In genomic region chr4:88878246-88878645, GRCm38 (mm10) we compare ENCODE assay signal across 14 mouse cellular contexts. TPM values are rescaled to one million over a fixed set of nuclear protein-coding genes. Genes with fewer than 3 reads are reported as not detected.
DNase-seq lines count a peak whose midpoint lies in the region; ATAC-seq lines count a peak whose summit lies in the region.
"Had no signal": no experiment of that assay in that cellular context is flagged by ENCODE, and none has a peak within 500 bp of the region (broad histone marks: within the 10 kb centered on the region; RNA-seq: fewer than 3 reads in every experiment).

No protein-coding gene starts in this region.

- H3K4me2 ChIP-seq in heart, embryonic 13.5 days, result 0 out of 2 replicates have a peak overlapping the region, but pooled peaks have one; percentile 0
- no peak overlapping the region for H3K4me2 ChIP-seq in heart, embryonic 11.5 days
- H3K4me2 ChIP-seq: lung, embryonic 15.5 days; neural tube, embryonic 12.5 days had no signal

- H3K9ac ChIP-seq in heart, embryonic 13.5 days, result no peak overlapping the region
- no peak overlapping the region for H3K9ac ChIP-seq in heart, embryonic 11.5 days (ENCODE audit: low read depth, low read length)
- H3K9ac ChIP-seq: lung, embryonic 15.5 days; neural tube, embryonic 12.5 days had no signal

- H3K4me3 ChIP-seq in heart, embryonic 13.5 days, result no peak overlapping the region
- no peak overlapping the region for H3K4me3 ChIP-seq in heart, embryonic 11.5 days (ENCODE audit: low read depth, low read length)
- peak overlapping the region; percentile 83 for H3K4me3 ChIP-seq in megakaryocyte, embryonic 14.5 days (replicated peaks)
- H3K4me3 ChIP-seq: layer of hippocampus, adult 2 months; lung, embryonic 15.5 days; neural tube, embryonic 12.5 days had no signal

- 31% methylated on average over 10 of the region's 10 CpGs for WGBS in heart, embryonic 13.5 days
- 29% methylated on average over 10 of the region's 10 CpGs for WGBS in heart, embryonic 11.5 days (ENCODE audit: insufficient replicate concordance)

- no peaks in the 10 kb centered on the region for H3K4me1 ChIP-seq in heart, embryonic 13.5 days
- no peaks in the 10 kb centered on the region for H3K4me1 ChIP-seq in heart, embryonic 11.5 days (ENCODE audit: control insufficient read depth, insufficient read depth, low read length)
- peaks cover 71% of the 10 kb centered on the region for H3K4me1 ChIP-seq in megakaryocyte, embryonic 14.5 days
- H3K4me1 ChIP-seq: lung, embryonic 15.5 days; neural tube, embryonic 12.5 days had no signal

- no peak for ATAC-seq in heart, embryonic 13.5 days (ENCODE audit: extremely low read depth, insufficient number of reproducible peaks, low FRiP score, low TSS enrichment)
- no peak for ATAC-seq in heart, embryonic 11.5 days (replicated peaks; ENCODE audit: insufficient number of reproducible peaks, low FRiP score, low TSS enrichment)
- peak; percentile 68 for ATAC-seq in CD4-positive, CD25-positive, alpha-beta regulatory T cell, adult 4 months
- no peak for ATAC-seq in erythroblast, adult 5-6 weeks (replicated peaks; ENCODE audit: low FRiP score, poor library complexity, severe bottlenecking)

- H3K36me3 ChIP-seq in heart, embryonic 13.5 days, result no peaks in the 10 kb centered on the region
- H3K36me3 ChIP-seq in heart, embryonic 11.5 days (ENCODE audit: control insufficient read depth, insufficient read depth, low read length), result no peaks in the 10 kb centered on the region
- no peaks in the 10 kb centered on the region for H3K36me3 ChIP-seq in megakaryocyte, embryonic 14.5 days (replicated peaks; ENCODE audit: low read length)
- H3K36me3 ChIP-seq: lung, embryonic 15.5 days; neural tube, embryonic 12.5 days had no signal

- DNase-seq in kidney, adult 8-10 months, result peak; percentile 25 to 31
- DNase-seq in right cerebral cortex, adult 18-20 months, result no peak
- no peak for DNase-seq in adrenal gland, adult 2 months
- DNase-seq: cerebellum, adult 11-12 months had no signal

- peaks cover 2% of the 10 kb centered on the region; the same call in 1 of the 2 replicates for H3K27me3 ChIP-seq in heart, embryonic 13.5 days (replicated peaks)
- H3K27me3 ChIP-seq in heart, embryonic 11.5 days (ENCODE audit: control insufficient read depth, insufficient read depth, low read length), result no peaks in the 10 kb centered on the region
- no peaks in the 10 kb centered on the region for H3K27me3 ChIP-seq in megakaryocyte, embryonic 14.5 days (replicated peaks)
- H3K27me3 ChIP-seq: lung, embryonic 15.5 days; neural tube, embryonic 12.5 days had no signal

- H3K9me3 ChIP-seq in heart, embryonic 13.5 days, result no peaks in the 10 kb centered on the region
- no peaks in the 10 kb centered on the region for H3K9me3 ChIP-seq in heart, embryonic 11.5 days (replicated peaks; ENCODE audit: control insufficient read depth, low read length)
- H3K9me3 ChIP-seq in megakaryocyte, embryonic 14.5 days, result no peaks in the 10 kb centered on the region
- H3K9me3 ChIP-seq: lung, embryonic 15.5 days; neural tube, embryonic 12.5 days had no signal

- H3K27ac ChIP-seq in heart, embryonic 13.5 days (replicated peaks), result no peak overlapping the region
- no peak overlapping the region for H3K27ac ChIP-seq in heart, embryonic 11.5 days (ENCODE audit: low read depth, low read length)
- H3K27ac ChIP-seq: layer of hippocampus, adult 2 months; lung, embryonic 15.5 days; neural tube, embryonic 12.5 days had no signal

RNA-seq across cellular contexts. Expression of gene Ifne, which starts 1.8 kb away (rescaled TPM):
- polyA plus RNA-seq in heart, embryonic 13.5 days (2015; fragmentation: Nextera tagmentation; extraction: Ambion mirVana), result not detected in 2 replicates
- polyA plus RNA-seq in heart, embryonic 11.5 days (2014; fragmentation: Nextera tagmentation; extraction: Ambion mirVana), result not detected in 2 replicates
- not detected for polyA plus RNA-seq in CD4-positive, CD25-positive, alpha-beta regulatory T cell, adult 4 months (2017; shearing (Covaris generic))
- polyA plus RNA-seq in megakaryocyte, embryonic 14.5 days (2012; ENCODE audit: insufficient read depth, low replicate concordance), result not detected in 2 replicates
- not detected in 2 replicates for total RNA-seq in erythroblast, adult 5-6 weeks (2015; ENCODE audit: low replicate concordance)
- total RNA-seq in erythroblast, adult 5-6 weeks (2017; ENCODE audit: low replicate concordance), result not detected in 2 replicates
- total RNA-seq in adrenal gland, adult 2 months (2021), result not detected
- polyA plus RNA-seq in adrenal gland, adult 2 months (2012; rRNA removed), result not detected in 2 replicates
- total RNA-seq: heart, adult 18-20 months; layer of hippocampus, adult 2 months had no signal
- polyA plus RNA-seq: C2C12; lung, embryonic 15.5 days; neural tube, embryonic 12.5 days had no signal

RNA-seq across cellular contexts. Expression of gene Ifna1, which starts 28.4 kb away (rescaled TPM):
- not detected in 2 replicates for polyA plus RNA-seq in heart, embryonic 13.5 days (2015; fragmentation: Nextera tagmentation; extraction: Ambion mirVana)
- polyA plus RNA-seq in heart, embryonic 11.5 days (2014; fragmentation: Nextera tagmentation; extraction: Ambion mirVana), result not detected in 2 replicates
- not detected for polyA plus RNA-seq in CD4-positive, CD25-positive, alpha-beta regulatory T cell, adult 4 months (2017; shearing (Covaris generic))
- not detected in 2 replicates for polyA plus RNA-seq in megakaryocyte, embryonic 14.5 days (2012; ENCODE audit: insufficient read depth, low replicate concordance)
- not detected in 2 replicates for total RNA-seq in erythroblast, adult 5-6 weeks (2015; ENCODE audit: low replicate concordance)
- not detected in 2 replicates for total RNA-seq in erythroblast, adult 5-6 weeks (2017; ENCODE audit: low replicate concordance)
- total RNA-seq in adrenal gland, adult 2 months (2021), result not detected
- not detected in 2 replicates for polyA plus RNA-seq in adrenal gland, adult 2 months (2012; rRNA removed)
- total RNA-seq: heart, adult 18-20 months; layer of hippocampus, adult 2 months had no signal
- polyA plus RNA-seq: C2C12; lung, embryonic 15.5 days; neural tube, embryonic 12.5 days had no signal

RNA-seq across cellular contexts. Expression of gene Ifna4, which starts 36.6 kb away (rescaled TPM):
- polyA plus RNA-seq in heart, embryonic 13.5 days (2015; fragmentation: Nextera tagmentation; extraction: Ambion mirVana), result not detected in 2 replicates
- not detected in 2 replicates for polyA plus RNA-seq in heart, embryonic 11.5 days (2014; fragmentation: Nextera tagmentation; extraction: Ambion mirVana)
- not detected for polyA plus RNA-seq in CD4-positive, CD25-positive, alpha-beta regulatory T cell, adult 4 months (2017; shearing (Covaris generic))
- not detected in 2 replicates for polyA plus RNA-seq in megakaryocyte, embryonic 14.5 days (2012; ENCODE audit: insufficient read depth, low replicate concordance)
- total RNA-seq in erythroblast, adult 5-6 weeks (2015; ENCODE audit: low replicate concordance), result not detected in 2 replicates
- total RNA-seq in erythroblast, adult 5-6 weeks (2017; ENCODE audit: low replicate concordance), result not detected in 2 replicates
- not detected for total RNA-seq in adrenal gland, adult 2 months (2021)
- polyA plus RNA-seq in adrenal gland, adult 2 months (2012; rRNA removed), result not detected in 2 replicates
- total RNA-seq: heart, adult 18-20 months; layer of hippocampus, adult 2 months had no signal
- polyA plus RNA-seq: C2C12; lung, embryonic 15.5 days; neural tube, embryonic 12.5 days had no signal

RNA-seq across cellular contexts. Expression of gene Ifna5, which starts 42.9 kb away (rescaled TPM):
- polyA plus RNA-seq in heart, embryonic 13.5 days (2015; fragmentation: Nextera tagmentation; extraction: Ambion mirVana), result not detected in 2 replicates
- not detected in 2 replicates for polyA plus RNA-seq in heart, embryonic 11.5 days (2014; fragmentation: Nextera tagmentation; extraction: Ambion mirVana)
- not detected for polyA plus RNA-seq in CD4-positive, CD25-positive, alpha-beta regulatory T cell, adult 4 months (2017; shearing (Covaris generic))
- not detected in 2 replicates for polyA plus RNA-seq in megakaryocyte, embryonic 14.5 days (2012; ENCODE audit: insufficient read depth, low replicate concordance)
- not detected in 2 replicates for total RNA-seq in erythroblast, adult 5-6 weeks (2015; ENCODE audit: low replicate concordance)
- total RNA-seq in erythroblast, adult 5-6 weeks (2017; ENCODE audit: low replicate concordance), result not detected in 2 replicates
- total RNA-seq in adrenal gland, adult 2 months (2021), result not detected
- not detected in 2 replicates for polyA plus RNA-seq in adrenal gland, adult 2 months (2012; rRNA removed)
- total RNA-seq: heart, adult 18-20 months; layer of hippocampus, adult 2 months had no signal
- polyA plus RNA-seq: C2C12; lung, embryonic 15.5 days; neural tube, embryonic 12.5 days had no signal

RNA-seq across cellular contexts. Expression of gene Ifna6, which starts 51.0 kb away (rescaled TPM):
- not detected in 2 replicates for polyA plus RNA-seq in heart, embryonic 13.5 days (2015; fragmentation: Nextera tagmentation; extraction: Ambion mirVana)
- not detected in 2 replicates for polyA plus RNA-seq in heart, embryonic 11.5 days (2014; fragmentation: Nextera tagmentation; extraction: Ambion mirVana)
- not detected for polyA plus RNA-seq in CD4-positive, CD25-positive, alpha-beta regulatory T cell, adult 4 months (2017; shearing (Covaris generic))
- polyA plus RNA-seq in megakaryocyte, embryonic 14.5 days (2012; ENCODE audit: insufficient read depth, low replicate concordance), result not detected in 2 replicates
- not detected in 2 replicates for total RNA-seq in erythroblast, adult 5-6 weeks (2015; ENCODE audit: low replicate concordance)
- total RNA-seq in erythroblast, adult 5-6 weeks (2017; ENCODE audit: low replicate concordance), result not detected in 2 replicates
- not detected for total RNA-seq in adrenal gland, adult 2 months (2021)
- not detected in 2 replicates for polyA plus RNA-seq in adrenal gland, adult 2 months (2012; rRNA removed)
- total RNA-seq: heart, adult 18-20 months; layer of hippocampus, adult 2 months had no signal
- polyA plus RNA-seq: C2C12; lung, embryonic 15.5 days; neural tube, embryonic 12.5 days had no signal

Comparison
In these comparisons a context has a peak if more than half of its experiments do, and no peak if none do; other contexts are left out.
1. DNase-seq: peak in kidney, adult 8-10 months (2 of 2); none in right cerebral cortex, adult 18-20 months (single experiment) and adrenal gland, adult 2 months (single experiment).